Mouse (Mus musculus) midbrain, embryonic 10.5 days (tissue): Measurements from ENCODE around the gene Rom1. TPM values are rescaled to one million over a fixed set of nuclear protein-coding genes. Genes with fewer than 3 reads are reported as not detected.

Experiments used
- DNase-seq: peaks from one replicate; pipeline ENCODE4 v3.0.0-alpha.2; 2017; ENCODE audit warnings: low spot score
- H3K27ac ChIP-seq: fragments of 300-500 bp; sonication (generic); replicated peaks from 2 replicates; pipeline ENCODE4 v1.5.1; 2016; ENCODE audit warnings: mild to moderate bottlenecking
- H3K27me3 ChIP-seq: fragments of 300-500 bp; sonication (generic); 2 replicates; pipeline ENCODE4 v1.6.1; 2016; ENCODE audit warnings: low read depth, mild to moderate bottlenecking; ENCODE audit not compliant: poor library complexity, severe bottlenecking
- H3K36me3 ChIP-seq: fragments of 300-500 bp; sonication (generic); 2 replicates; pipeline ENCODE4 v1.6.1; 2016; ENCODE audit warnings: mild to moderate bottlenecking, moderate library complexity
- H3K4me1 ChIP-seq: fragments of 300-500 bp; sonication (generic); 2 replicates; pipeline ENCODE4 v1.6.1; 2016
- H3K4me3 ChIP-seq: fragments of 300-500 bp; sonication (generic); 2 replicates; pipeline ENCODE4 v1.5.1; 2016; ENCODE audit warnings: mild to moderate bottlenecking, moderate library complexity
- H3K9me3 ChIP-seq: fragments of 300-500 bp; sonication (generic); replicated peaks from 2 replicates; pipeline ENCODE4 v1.6.1; 2016; ENCODE audit warnings: mild to moderate bottlenecking
- WGBS: fragments of 180-500 bp; shearing (Covaris S2); methylation state at CpG from one replicate; pipeline ENCODE4 v1.1.7; 2016; 5-methylcytosine and 5-hydroxymethylcytosine counted together
- microRNA-seq: library from miRNA; unstranded; fragments of <30 nt; microRNA quantifications from one replicate; pipeline ENCODE4, GENCODE M21; 2017
- polyA plus RNA-seq: library from polyadenylated mRNA; unstranded; fragments of >200 nt; fragmentation: Nextera tagmentation; extraction: Ambion mirVana; gene quantifications from 2 replicates; pipeline ENCODE4 v1.2.1, GENCODE M21; 2016

Gene Rom1
- polyA plus RNA-seq, 1 experiment from 2014 or later, result 4.2 TPM

- H3K27me3 ChIP-seq, result no peaks in the 10 kb centered on the region
- H3K4me1 ChIP-seq, result peaks cover 35% of the 10 kb centered on the region
- DNase-seq, result peak; percentile 97
- peak within 1 kb of the TSS; percentile 94 for H3K27ac ChIP-seq
- H3K4me3 ChIP-seq, result peak within 1 kb of the TSS; percentile 77
- no peaks in the 10 kb centered on the region for H3K9me3 ChIP-seq
- H3K36me3 ChIP-seq, result peaks cover 21% of the 10 kb centered on the region
- under 1% methylated on average over 58 of the region's 58 CpGs for WGBS
Measured at GRCm38 (mm10) chr19:8888511-8889385, 40.4 kb downstream of the Rom1 start, which contains the start of the genes 1810009A15Rik and Gm49416. Gene 1810009A15Rik, plus strand, starts transcription at chr19:8888853. Gene Gm49416, plus strand, starts transcription at chr19:8888926.

- peak overlapping the region; percentile 77 for H3K4me3 ChIP-seq
- H3K4me1 ChIP-seq, result peaks cover 29% of the 10 kb centered on the region
- H3K36me3 ChIP-seq, result peaks cover 21% of the 10 kb centered on the region
- peak overlapping the region; percentile 94 for H3K27ac ChIP-seq
- no peaks in the 10 kb centered on the region for H3K27me3 ChIP-seq
- 18% methylated on average over 19 of the region's 19 CpGs for WGBS
- no peaks in the 10 kb centered on the region for H3K9me3 ChIP-seq
- no peak for DNase-seq
Measured at GRCm38 (mm10) chr19:8887585-8888463, 41.3 kb downstream of the Rom1 start.

DNA sequence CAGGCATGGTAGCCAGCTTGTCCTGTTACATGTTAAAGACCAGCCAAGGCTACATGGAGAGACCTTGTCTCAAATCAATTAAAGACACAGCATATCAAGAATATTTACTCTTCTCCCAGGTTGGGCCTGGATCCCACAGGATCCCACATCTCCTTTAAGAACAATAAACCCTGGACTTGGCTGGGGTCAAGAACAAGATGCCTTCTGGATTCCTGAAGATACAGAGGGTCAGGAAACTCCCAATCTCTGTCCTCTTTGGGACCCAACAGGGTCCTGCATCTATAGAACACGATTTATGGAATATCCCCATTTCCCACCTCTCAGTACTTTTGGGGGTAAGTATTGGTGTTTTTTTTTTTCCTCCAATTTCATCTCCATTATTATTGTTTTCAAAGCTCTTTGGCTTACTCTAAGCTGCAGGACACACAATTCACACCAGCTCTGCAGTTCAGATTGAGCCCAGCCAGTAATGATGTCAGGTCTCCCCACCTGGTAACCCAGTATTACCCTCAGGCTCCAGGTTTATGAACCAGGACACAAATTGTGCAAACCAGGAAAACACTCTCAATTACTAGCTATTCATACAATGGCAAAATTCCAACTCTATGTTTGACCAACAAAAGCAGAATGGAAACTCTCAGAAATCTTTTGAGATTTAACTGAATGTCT is 42.1 kb downstream of the Rom1 start:
- Histone ChIP-seq H3K27me3 (no peaks in the 10 kb centered on the region), H3K36me3 (peaks cover 21% of the 10 kb centered on the region), H3K9me3 (no peaks in the 10 kb centered on the region), H3K4me1 (peaks cover 24% of the 10 kb centered on the region), H3K27ac (peak overlapping the region; percentile 94), H3K4me3 (peak overlapping the region; percentile 77)
- no peak for DNase-seq
- WGBS, result 57% methylated on average over 1 of the region's 1 CpGs

DNA sequence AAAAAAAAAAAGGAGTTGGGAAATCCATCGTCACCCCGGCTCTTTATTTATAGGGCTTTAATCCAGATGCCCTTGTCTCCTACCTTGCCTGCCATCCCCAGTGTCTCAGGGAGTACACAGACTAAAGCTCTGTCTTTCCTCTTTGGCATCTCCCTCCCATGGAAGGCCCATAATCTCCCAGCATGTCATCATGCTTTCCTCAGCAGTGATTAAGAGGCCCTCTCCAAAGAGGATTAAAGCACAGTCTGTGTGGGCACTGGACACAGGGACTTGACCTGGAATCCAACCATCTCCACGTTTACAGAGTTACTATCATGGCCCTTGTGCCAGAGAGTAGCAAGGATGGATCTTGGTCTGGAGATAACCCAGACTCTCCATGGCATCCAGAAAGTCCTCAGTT is 45.5 kb downstream of the Rom1 start, which contains the start of the genes Lbhd1 and Gm49403:
Gene Lbhd1 (plus strand): TSS at position 117 of the 400 bp plus-strand sequence.
Gene Gm49403 (plus strand): TSS at position 315 of the 400 bp plus-strand sequence.
- peaks cover 30% of the 10 kb centered on the region for H3K4me1 ChIP-seq
- 0 out of 2 replicates have a peak, but pooled peaks cover 8% of the 10 kb centered on the region for H3K36me3 ChIP-seq
- no peak for DNase-seq
- WGBS, result 72% methylated on average over 3 of the region's 3 CpGs
- no peak within 1 kb of the TSS for H3K27ac ChIP-seq
- H3K4me3 ChIP-seq, result no peak within 1 kb of the TSS
- H3K27me3 ChIP-seq, result no peaks in the 10 kb centered on the region
- H3K9me3 ChIP-seq, result no peaks in the 10 kb centered on the region

- H3K27me3 ChIP-seq, result no peaks in the 10 kb centered on the region
- peak overlapping the region; percentile 78 for H3K4me3 ChIP-seq
- 22% methylated on average over 3 of the region's 3 CpGs for WGBS
- peaks cover 33% of the 10 kb centered on the region for H3K36me3 ChIP-seq
- DNase-seq, result no peak
- H3K4me1 ChIP-seq, result peaks cover 15% of the 10 kb centered on the region
- no peaks in the 10 kb centered on the region for H3K9me3 ChIP-seq
- peak overlapping the region; percentile 89 for H3K27ac ChIP-seq
Measured at GRCm38 (mm10) chr19:8881034-8881392, 48.1 kb downstream of the Rom1 start.

DNA sequence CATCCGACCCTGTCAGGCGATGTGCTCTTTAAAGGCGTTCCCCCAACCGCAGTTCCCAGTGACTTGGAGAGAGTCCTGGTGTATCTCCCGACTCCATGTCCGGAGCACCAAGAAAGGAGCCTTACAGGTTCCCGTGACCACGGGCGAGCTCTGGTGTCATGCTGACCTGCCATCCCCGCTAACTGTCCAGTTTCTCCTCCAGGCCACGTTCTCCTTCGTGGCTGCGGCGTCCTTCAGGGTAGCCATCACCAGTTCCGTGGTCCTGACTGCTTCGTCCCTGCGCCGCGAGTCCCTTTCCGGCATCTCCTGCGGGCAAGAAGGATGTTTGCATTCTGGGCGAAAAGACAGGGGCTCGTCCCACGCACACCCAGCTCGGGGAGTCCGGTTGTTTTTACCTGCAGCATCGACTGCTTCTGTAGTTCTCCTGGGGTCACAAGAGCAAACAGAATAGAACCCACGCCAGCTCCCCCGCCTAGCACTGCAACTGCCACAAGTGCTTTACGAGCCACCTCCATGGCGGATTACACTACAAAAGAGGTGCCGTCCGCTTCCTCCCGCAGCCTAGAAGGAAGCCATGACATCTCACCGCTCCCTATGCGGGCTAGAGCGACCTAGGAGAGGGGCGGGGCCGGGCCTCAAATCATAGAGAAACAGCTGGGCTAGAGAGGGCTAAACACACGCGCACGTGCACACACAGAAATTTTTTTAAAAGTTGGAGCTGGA is 48.7 kb downstream of the Rom1 start, which contains the start of gene Uqcc3:
Gene Uqcc3 (minus strand): TSS at position 613 of the 723 bp plus-strand sequence.
- peaks cover 15% of the 10 kb centered on the region for H3K4me1 ChIP-seq
- H3K9me3 ChIP-seq, result no peaks in the 10 kb centered on the region
- DNase-seq, result peak; percentile 83
- WGBS, result under 1% methylated on average over 42 of the region's 42 CpGs
- H3K36me3 ChIP-seq, result peaks cover 39% of the 10 kb centered on the region
- H3K27ac ChIP-seq, result peak within 1 kb of the TSS; percentile 89
- peak within 1 kb of the TSS; percentile 78 for H3K4me3 ChIP-seq
- no peaks in the 10 kb centered on the region for H3K27me3 ChIP-seq

Small RNA genes within 50 kb of the gene (microRNA-seq; reads per million reads assigned to microRNA genes)
- gene Mir5136, result not detected

Other genes starting within 250 kb of the Rom1 start
- 139 and 144 TPM in 2 replicates for gene Slc3a2, start 206.0 kb downstream of the Rom1 start, polyA plus RNA-seq
- 105 and 121 TPM in 2 replicates for gene Wdr74, start 193.5 kb downstream of the Rom1 start, polyA plus RNA-seq
- 3.2 and 3.3 TPM in 2 replicates for gene 1700092M07Rik, start 188.6 kb downstream of the Rom1 start, polyA plus RNA-seq
- gene Stx5a, start 187.9 kb downstream of the Rom1 start, polyA plus RNA-seq, result 94.9 and 103 TPM in 2 replicates
- gene Nxf1, start 172.3 kb downstream of the Rom1 start, polyA plus RNA-seq, result 253 and 282 TPM in 2 replicates
- 189 and 205 TPM in 2 replicates for gene Tmem223, start 158.4 kb downstream of the Rom1 start, polyA plus RNA-seq
- 50.0 and 55.2 TPM in 2 replicates for gene Tmem179b, start 154.9 kb downstream of the Rom1 start, polyA plus RNA-seq
- gene Taf6l, start 142.9 kb downstream of the Rom1 start, polyA plus RNA-seq, result 47.5 and 47.6 TPM in 2 replicates
- 169 and 176 TPM in 2 replicates for gene Polr2g, start 130.8 kb downstream of the Rom1 start, polyA plus RNA-seq
- 7.5 and 7.8 TPM in 2 replicates for gene Zbtb3, start 126.8 kb downstream of the Rom1 start, polyA plus RNA-seq
- 69.0 and 74.5 TPM in 2 replicates for gene Ttc9c, start 110.0 kb downstream of the Rom1 start, polyA plus RNA-seq
- 4.3 and 4.4 TPM in 2 replicates for gene Hnrnpul2, start 109.3 kb downstream of the Rom1 start, polyA plus RNA-seq
- not detected in 2 replicates for gene AC129217.1, start 99.6 kb downstream of the Rom1 start, polyA plus RNA-seq
- gene Bscl2, start 91.9 kb downstream of the Rom1 start, polyA plus RNA-seq, result 55.2 and 63.4 TPM in 2 replicates
- 60.0 and 104 TPM in 2 replicates for gene Gng3, start 90.2 kb downstream of the Rom1 start, polyA plus RNA-seq
- 0.57 TPM in 2 replicates for gene Lrrn4cl, start 78.6 kb downstream of the Rom1 start, polyA plus RNA-seq
- 203 and 205 TPM in 2 replicates for gene Ubxn1, start 57.9 kb downstream of the Rom1 start, polyA plus RNA-seq
- 58.2 and 61.1 TPM in 2 replicates for gene Uqcc3, start 48.4 kb downstream of the Rom1 start, polyA plus RNA-seq
- gene Lbhd1, start 45.6 kb downstream of the Rom1 start, polyA plus RNA-seq, result 110 and 133 TPM in 2 replicates
- gene Gm49403, start 45.4 kb downstream of the Rom1 start, polyA plus RNA-seq, result not detected in 2 replicates
- 134 and 159 TPM in 2 replicates for gene 1810009A15Rik, start 40.5 kb downstream of the Rom1 start, polyA plus RNA-seq
- gene Gm49416, start 40.4 kb downstream of the Rom1 start, polyA plus RNA-seq, result 0.17 TPM in 1 of 2 replicates, not detected in the other
- gene Ints5, start 36.4 kb downstream of the Rom1 start, polyA plus RNA-seq, result 54.8 and 56.7 TPM in 2 replicates
- gene Ganab, start 31.3 kb downstream of the Rom1 start, polyA plus RNA-seq, result 118 and 120 TPM in 2 replicates
- gene B3gat3, start 9.0 kb downstream of the Rom1 start, polyA plus RNA-seq, result 58.7 and 64.0 TPM in 2 replicates
- 22.9 and 23.5 TPM in 2 replicates for gene Eml3, start 196 bp upstream of the Rom1 start, polyA plus RNA-seq
- 178 and 191 TPM in 2 replicates for gene Mta2, start 12.5 kb upstream of the Rom1 start, polyA plus RNA-seq
- gene Tut1, start 24.5 kb upstream of the Rom1 start, polyA plus RNA-seq, result 36.5 and 40.2 TPM in 2 replicates
- gene Eef1g, start 37.7 kb upstream of the Rom1 start, polyA plus RNA-seq, result 438 and 514 TPM in 2 replicates
- 6.6 and 8.8 TPM in 2 replicates for gene Ahnak, start 59.9 kb upstream of the Rom1 start, polyA plus RNA-seq
- gene Scgb1a1, start 158.6 kb upstream of the Rom1 start, polyA plus RNA-seq, result not detected in 2 replicates
- 14.8 and 16.8 TPM in 2 replicates for gene Asrgl1, start 206.3 kb upstream of the Rom1 start, polyA plus RNA-seq